Mouse (Mus musculus): Measurements from ENCODE around the gene Mt1. TPM values are rescaled to one million over a fixed set of nuclear protein-coding genes. Genes with fewer than 3 reads are reported as not detected.
A peak's percentile ranks its signal among the peaks of the same experiment; 100 is the strongest.

Mt1 gene
- polyA plus RNA-seq, 1 experiment from 2014 or later = 57.4 TPM

- Histone ChIP-seq H3K36me3 (ENCODE audit: insufficient read depth) (no peaks in the 10 kb centered on the region), H3K27ac (ENCODE audit: low read depth) (no peak overlapping the region; the same call in 1 of the 2 replicates), H3K9ac (0 out of 2 replicates have a peak overlapping the region, but pooled peaks have one; percentile 13), H3K4me3 (ENCODE audit: low read depth, low read length) (peak overlapping the region; percentile 20; the same call in 1 of the 2 replicates), H3K4me2 (peak overlapping the region; percentile 59), H3K27me3 (ENCODE audit: insufficient read depth, low read length) (peaks cover 78% of the 10 kb centered on the region), H3K4me1 (ENCODE audit: insufficient read depth) (0 out of 2 replicates have a peak, but pooled peaks cover 2% of the 10 kb centered on the region), H3K9me3 (ENCODE audit: low read depth, low read length) (no peaks in the 10 kb centered on the region)
- TF ChIP-seq CTCF (IDR thresholded peaks at IDR 0.05; ENCODE audit: low read depth) = no peak
- ATAC-seq (ENCODE audit: insufficient read depth) = no peak
- no peak for DNase-seq
- 56% methylated on average over 13 of the region's 13 CpGs for WGBS
Measured at GRCm38 (mm10) chr8:94182055-94182929, 3.4 kb downstream of the Mt1 start.

- Histone ChIP-seq H3K9me3 (ENCODE audit: low read depth, low read length) (no peaks in the 10 kb centered on the region), H3K4me2 (peak overlapping the region; percentile 59), H3K4me3 (ENCODE audit: low read depth, low read length) (peak overlapping the region; percentile 20), H3K36me3 (ENCODE audit: insufficient read depth) (no peaks in the 10 kb centered on the region), H3K9ac (no peak overlapping the region), H3K27ac (ENCODE audit: low read depth) (peak overlapping the region; percentile 16; the same call in 1 of the 2 replicates), H3K27me3 (ENCODE audit: insufficient read depth, low read length) (peaks cover 72% of the 10 kb centered on the region), H3K4me1 (ENCODE audit: insufficient read depth) (0 out of 2 replicates have a peak, but pooled peaks cover 2% of the 10 kb centered on the region)
- WGBS = under 1% methylated on average over 16 of the region's 16 CpGs
- TF ChIP-seq CTCF (IDR thresholded peaks at IDR 0.05; ENCODE audit: low read depth) = peak; percentile 76
- peak; percentile 70 for ATAC-seq (ENCODE audit: insufficient read depth)
- DNase-seq = peak; percentile 91
Measured at GRCm38 (mm10) chr8:94183117-94183516, 4.2 kb downstream of the Mt1 start.

GRCm38 (mm10) chr8:94184357-94184843, 5.5 kb downstream of the Mt1 start:
- no peaks in the 10 kb centered on the region for H3K9me3 ChIP-seq (ENCODE audit: low read depth, low read length)
- no peak for DNase-seq
- no peak for TF ChIP-seq CTCF (IDR thresholded peaks at IDR 0.05; ENCODE audit: low read depth)
- H3K9ac ChIP-seq = no peak overlapping the region
- 0 out of 2 replicates have a peak, but pooled peaks cover 2% of the 10 kb centered on the region for H3K4me1 ChIP-seq (ENCODE audit: insufficient read depth)
- H3K36me3 ChIP-seq (ENCODE audit: insufficient read depth) = no peaks in the 10 kb centered on the region
- 0 out of 2 replicates have a peak overlapping the region, but pooled peaks have one; percentile 16 for H3K27ac ChIP-seq (ENCODE audit: low read depth)
- no peak overlapping the region for H3K4me3 ChIP-seq (ENCODE audit: low read depth, low read length)
- 0 out of 2 replicates have a peak overlapping the region, but pooled peaks have one; percentile 7 for H3K4me2 ChIP-seq
- WGBS = 29% methylated on average over 12 of the region's 12 CpGs
- H3K27me3 ChIP-seq (ENCODE audit: insufficient read depth, low read length) = peaks cover 59% of the 10 kb centered on the region
- no peak for ATAC-seq (ENCODE audit: insufficient read depth)

- Histone ChIP-seq H3K4me3 (ENCODE audit: low read depth, low read length) (no peak overlapping the region), H3K36me3 (ENCODE audit: insufficient read depth) (no peaks in the 10 kb centered on the region), H3K27ac (ENCODE audit: low read depth) (peak overlapping the region; percentile 36; the same call in 1 of the 2 replicates), H3K9me3 (ENCODE audit: low read depth, low read length) (no peaks in the 10 kb centered on the region), H3K4me2 (peak overlapping the region; percentile 51; the same call in 1 of the 2 replicates), H3K4me1 (ENCODE audit: insufficient read depth) (peaks cover 2% of the 10 kb centered on the region; the same call in 1 of the 2 replicates), H3K9ac (no peak overlapping the region), H3K27me3 (ENCODE audit: insufficient read depth, low read length) (peaks cover 49% of the 10 kb centered on the region)
- WGBS = 56% methylated on average over 6 of the region's 6 CpGs
- TF ChIP-seq CTCF (IDR thresholded peaks at IDR 0.05; ENCODE audit: low read depth) = no peak
- ATAC-seq (ENCODE audit: insufficient read depth) (no peak), DNase-seq (no peak)
Measured at GRCm38 (mm10) chr8:94185791-94186190, 6.9 kb downstream of the Mt1 start.

GRCm38 (mm10) chr8:94186542-94186941, 7.7 kb downstream of the Mt1 start:
- peak; percentile 80 for TF ChIP-seq CTCF (IDR thresholded peaks at IDR 0.05; ENCODE audit: low read depth)

GRCm38 (mm10) chr8:94187290-94188002, 8.6 kb downstream of the Mt1 start:
- no peak overlapping the region for H3K4me3 ChIP-seq (ENCODE audit: low read depth, low read length)
- H3K9ac ChIP-seq = no peak overlapping the region
- peaks cover 42% of the 10 kb centered on the region for H3K27me3 ChIP-seq (ENCODE audit: insufficient read depth, low read length)
- TF ChIP-seq CTCF (IDR thresholded peaks at IDR 0.05; ENCODE audit: low read depth) = no peak
- 33% methylated on average over 21 of the region's 21 CpGs for WGBS
- DNase-seq (no peak), ATAC-seq (ENCODE audit: insufficient read depth) (no peak)
- no peak overlapping the region for H3K4me2 ChIP-seq
- H3K4me1 ChIP-seq (ENCODE audit: insufficient read depth) = peaks cover 2% of the 10 kb centered on the region; the same call in 1 of the 2 replicates
- no peaks in the 10 kb centered on the region for H3K36me3 ChIP-seq (ENCODE audit: insufficient read depth)
- H3K27ac ChIP-seq (ENCODE audit: low read depth) = no peak overlapping the region
- no peaks in the 10 kb centered on the region for H3K9me3 ChIP-seq (ENCODE audit: low read depth, low read length)

More at GRCm38 (mm10) chr8:94186542-94186941, 7.7 kb downstream of the Mt1 start:
- peak; percentile 81 for DNase-seq
- WGBS = 4% methylated on average over 17 of the region's 17 CpGs
- peaks cover 2% of the 10 kb centered on the region; the same call in 1 of the 2 replicates for H3K4me1 ChIP-seq (ENCODE audit: insufficient read depth)
- H3K9me3 ChIP-seq (ENCODE audit: low read depth, low read length) = no peaks in the 10 kb centered on the region
- H3K4me2 ChIP-seq = peak overlapping the region; percentile 51
- H3K27ac ChIP-seq (ENCODE audit: low read depth) = peak overlapping the region; percentile 36; the same call in 1 of the 2 replicates
- H3K4me3 ChIP-seq (ENCODE audit: low read depth, low read length) = peak overlapping the region; percentile 16; the same call in 1 of the 2 replicates
- H3K36me3 ChIP-seq (ENCODE audit: insufficient read depth) = no peaks in the 10 kb centered on the region
- peak overlapping the region; percentile 11; the same call in 1 of the 2 replicates for H3K9ac ChIP-seq
- peak; percentile 77 for ATAC-seq (ENCODE audit: insufficient read depth)
- H3K27me3 ChIP-seq (ENCODE audit: insufficient read depth, low read length) = peaks cover 49% of the 10 kb centered on the region
